Mouse (Mus musculus) intestine, postnatal 0 days (tissue): ENCODE measurements around the gene Tex44. TPM values are rescaled to one million over a fixed set of nuclear protein-coding genes. Genes with fewer than 3 reads are reported as not detected.

Experiments used
- ATAC-seq: fragments of 200-750 bp; cut with Nextera tagmentation; 2 replicates; pipeline ENCODE4 v1.8.0; 2017; ENCODE audit warnings: mild to moderate bottlenecking, moderate TSS enrichment, moderate library complexity
- H3K27ac ChIP-seq: fragments of 300-500 bp; sonication (generic); 2 replicates; pipeline ENCODE4 v1.5.1; 2014; ENCODE audit warnings: mild to moderate bottlenecking, low read depth, low read length, moderate library complexity
- H3K27me3 ChIP-seq: fragments of 300-500 bp; sonication (generic); replicated peaks from 2 replicates; pipeline ENCODE4 v1.6.1; 2014; ENCODE audit warnings: low read length, mixed read lengths; ENCODE audit not compliant: control insufficient read depth, insufficient read depth
- H3K36me3 ChIP-seq: fragments of 300-500 bp; sonication (generic); 2 replicates; pipeline ENCODE4 v1.6.1; 2014; ENCODE audit warnings: mild to moderate bottlenecking, moderate library complexity; ENCODE audit not compliant: control insufficient read depth, insufficient read depth
- H3K4me1 ChIP-seq: fragments of 300-500 bp; sonication (generic); replicated peaks from 2 replicates; pipeline ENCODE4 v1.6.1; 2014; ENCODE audit warnings: antibody characterized with exemption, low read length, mixed read lengths; ENCODE audit not compliant: control insufficient read depth, insufficient read depth
- H3K4me2 ChIP-seq: fragments of 300-500 bp; sonication (generic); replicated peaks from 2 replicates; pipeline ENCODE4 v1.6.1; 2014; ENCODE audit warnings: low read depth, mild to moderate bottlenecking, moderate library complexity
- H3K4me3 ChIP-seq: fragments of 300-500 bp; sonication (generic); 2 replicates; pipeline ENCODE4 v1.5.1; 2014; ENCODE audit warnings: low read depth, low read length
- H3K9ac ChIP-seq: fragments of 300-500 bp; sonication (generic); 2 replicates; pipeline ENCODE4 v1.6.1; 2014; ENCODE audit warnings: mild to moderate bottlenecking, low read depth, low read length
- H3K9me3 ChIP-seq: fragments of 300-500 bp; sonication (generic); 2 replicates; pipeline ENCODE4 v1.6.1; 2016; ENCODE audit warnings: mixed run types; ENCODE audit not compliant: control insufficient read depth
- CTCF ChIP-seq: sonication (generic); IDR thresholded peaks from 2 replicates; pipeline ENCODE4 v1.5.1; 2016; ENCODE audit warnings: low read depth, mild to moderate bottlenecking, control low read depth, antibody characterized with exemption, moderate library complexity
- WGBS: fragments of 180-500 bp; shearing (Covaris S2); extraction: QIAGEN DNeasy Blood & Tissue Kit; methylation state at CpG from one replicate; pipeline ENCODE4 v1.1.7; 2014; 5-methylcytosine and 5-hydroxymethylcytosine counted together
- polyA plus RNA-seq: library from polyadenylated mRNA; unstranded; fragments of >200 nt; fragmentation: Nextera tagmentation; extraction: Ambion mirVana; gene quantifications from 2 replicates; pipeline ENCODE4 v1.2.1, GENCODE M21; 2015

Gene Tex44
- polyA plus RNA-seq, 1 experiment from 2014 or later, result not detected

DNA sequence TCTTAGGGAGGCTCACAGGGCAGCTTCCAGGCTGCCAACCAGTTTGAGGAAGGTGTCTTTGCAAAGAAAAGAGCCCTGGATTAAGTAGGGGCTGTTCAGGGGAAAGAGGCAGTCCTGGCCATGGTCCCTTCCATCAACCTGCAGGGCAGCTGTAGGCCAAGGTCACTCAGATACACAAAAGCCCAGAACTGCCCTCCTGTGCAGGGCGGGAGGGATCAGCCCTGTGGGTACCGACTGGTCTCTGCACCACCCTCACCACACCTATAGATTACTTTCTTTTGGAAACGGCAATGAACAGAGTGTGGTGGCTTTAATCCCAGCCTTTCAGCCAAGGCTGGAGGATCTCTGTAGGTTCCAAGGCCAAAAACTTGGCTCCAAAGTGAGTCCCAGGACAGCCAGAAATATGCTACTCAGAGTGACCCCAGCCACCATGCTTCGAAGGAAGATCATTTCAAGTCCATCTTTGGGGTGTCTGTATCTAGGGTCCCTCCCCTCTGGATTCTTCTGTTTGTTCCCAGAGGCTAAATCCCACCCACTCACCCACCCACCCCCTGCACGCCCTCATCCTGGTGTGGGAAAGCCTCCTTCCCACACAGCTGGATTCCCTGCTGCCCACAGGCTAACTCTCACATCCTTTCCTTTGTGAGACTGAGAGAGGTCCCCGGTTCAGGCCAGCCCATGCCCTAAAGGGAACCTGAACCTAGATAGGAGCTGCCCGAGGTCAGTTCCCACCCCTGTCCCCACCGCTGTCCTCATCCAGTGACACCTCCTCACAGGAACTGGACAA lies 17.4 kb downstream of the Tex44 start:
- 35% methylated on average over 8 of the region's 8 CpGs for WGBS
- H3K4me2 ChIP-seq, result peak overlapping the region; percentile 86
- H3K9me3 ChIP-seq, result no peaks in the 10 kb centered on the region
- no peaks in the 10 kb centered on the region for H3K36me3 ChIP-seq
- no peak for TF ChIP-seq CTCF
- no peaks in the 10 kb centered on the region for H3K27me3 ChIP-seq
- H3K4me1 ChIP-seq, result peaks cover 30% of the 10 kb centered on the region
- no peak overlapping the region for H3K4me3 ChIP-seq
- no peak for ATAC-seq
- peak overlapping the region; percentile 98 for H3K27ac ChIP-seq
- H3K9ac ChIP-seq, result peak overlapping the region; percentile 77; the same call in 1 of the 2 replicates

DNA sequence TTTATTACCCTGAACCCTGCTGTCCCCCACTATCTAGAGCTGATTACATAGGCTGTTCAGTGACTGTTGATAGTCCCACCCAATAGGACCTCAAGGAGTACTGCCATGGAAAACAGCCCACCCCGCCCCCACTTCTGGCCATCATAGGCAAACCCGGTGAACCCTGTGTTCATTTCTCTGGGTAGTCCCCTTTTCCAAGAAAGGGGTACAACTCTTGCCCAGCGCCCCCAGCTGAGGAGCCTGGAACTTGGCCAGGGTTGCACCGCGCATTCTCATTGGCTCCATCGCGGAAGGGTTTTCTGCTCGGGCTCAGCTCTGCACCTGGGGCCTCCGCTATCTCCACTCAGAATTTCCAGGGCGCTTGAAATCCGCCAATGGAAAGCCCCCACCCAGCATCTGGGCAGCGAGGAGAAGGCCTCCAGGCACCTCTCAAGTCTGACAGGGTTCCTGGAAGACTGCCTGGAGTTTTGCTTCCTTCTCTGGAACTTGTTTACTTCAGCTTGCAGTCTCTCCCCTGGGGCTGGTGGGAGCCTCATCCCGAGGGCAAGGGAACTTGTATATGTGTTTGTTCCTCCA lies 21.6 kb downstream of the Tex44 start:
- H3K4me2 ChIP-seq, result peak overlapping the region; percentile 46
- H3K9me3 ChIP-seq, result no peaks in the 10 kb centered on the region
- ATAC-seq, result peak; percentile 87
- no peaks in the 10 kb centered on the region for H3K27me3 ChIP-seq
- 11% methylated on average over 13 of the region's 13 CpGs for WGBS
- H3K4me1 ChIP-seq, result peaks cover 21% of the 10 kb centered on the region; the same call in 1 of the 2 replicates
- H3K27ac ChIP-seq, result peak overlapping the region; percentile 91
- no peaks in the 10 kb centered on the region for H3K36me3 ChIP-seq
- peak; percentile 20 for TF ChIP-seq CTCF
- H3K9ac ChIP-seq, result peak overlapping the region; percentile 31; the same call in 1 of the 2 replicates
- H3K4me3 ChIP-seq, result no peak overlapping the region; the same call in 1 of the 2 replicates

DNA sequence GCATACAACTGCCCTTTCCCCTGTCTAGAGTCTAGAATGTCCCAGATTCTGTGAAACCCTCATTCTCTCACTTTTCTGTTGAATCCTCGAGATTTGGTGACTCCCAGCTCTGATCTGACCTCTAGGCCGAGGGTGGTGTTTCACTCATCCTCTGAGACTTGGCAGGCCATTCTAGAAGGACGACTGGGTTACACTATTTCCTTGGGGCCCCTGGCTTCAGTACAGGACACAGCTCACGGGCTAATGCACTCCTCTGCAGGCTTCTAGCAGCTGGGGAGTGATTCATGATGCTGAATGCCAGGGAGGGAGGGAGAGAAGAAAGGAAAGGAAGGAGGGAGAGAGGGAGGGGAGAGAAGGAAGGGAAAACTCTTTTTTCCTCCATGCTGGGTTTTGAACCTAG lies 22.1 kb downstream of the Tex44 start:
- H3K27me3 ChIP-seq, result no peaks in the 10 kb centered on the region
- H3K4me3 ChIP-seq, result no peak overlapping the region; the same call in 1 of the 2 replicates
- H3K9me3 ChIP-seq, result no peaks in the 10 kb centered on the region
- H3K9ac ChIP-seq, result peak overlapping the region; percentile 31; the same call in 1 of the 2 replicates
- no peak for TF ChIP-seq CTCF
- peaks cover 21% of the 10 kb centered on the region; the same call in 1 of the 2 replicates for H3K4me1 ChIP-seq
- no peaks in the 10 kb centered on the region for H3K36me3 ChIP-seq
- 10% methylated on average over 4 of the region's 4 CpGs for WGBS
- ATAC-seq, result 0 out of 2 replicates have a peak, but pooled peaks have one; percentile 18
- H3K4me2 ChIP-seq, result peak overlapping the region; percentile 46
- peak overlapping the region; percentile 91 for H3K27ac ChIP-seq

DNA sequence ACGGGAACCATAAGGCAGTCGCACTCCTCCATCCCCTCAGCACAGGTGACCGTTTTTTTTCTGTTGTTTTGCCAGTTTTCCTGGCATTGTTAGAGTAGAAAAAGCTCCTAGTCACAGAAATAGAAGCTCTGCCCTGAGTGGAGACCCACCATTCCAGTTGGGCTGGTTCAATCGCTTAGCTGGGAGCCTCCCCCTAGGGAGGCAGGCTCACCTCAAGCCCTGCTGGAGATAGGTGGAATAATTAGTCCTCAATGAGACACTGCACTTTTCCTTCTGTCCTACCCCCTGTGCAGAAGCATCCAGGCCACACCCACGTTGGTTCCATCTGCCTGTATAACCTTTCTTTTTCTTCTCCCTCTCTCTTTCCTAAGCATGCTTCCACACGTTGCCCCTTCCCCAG lies 23.8 kb downstream of the Tex44 start:
- ATAC-seq, result no peak
- Histone ChIP-seq H3K4me1 (peaks cover 13% of the 10 kb centered on the region; the same call in 1 of the 2 replicates), H3K4me2 (no peak overlapping the region), H3K27me3 (no peaks in the 10 kb centered on the region), H3K4me3 (no peak overlapping the region), H3K36me3 (no peaks in the 10 kb centered on the region), H3K27ac (no peak overlapping the region), H3K9ac (no peak overlapping the region), H3K9me3 (no peaks in the 10 kb centered on the region)
- 25% methylated on average over 6 of the region's 6 CpGs for WGBS
- peak; percentile 30; the same call in 1 of the 2 replicates for TF ChIP-seq CTCF

DNA sequence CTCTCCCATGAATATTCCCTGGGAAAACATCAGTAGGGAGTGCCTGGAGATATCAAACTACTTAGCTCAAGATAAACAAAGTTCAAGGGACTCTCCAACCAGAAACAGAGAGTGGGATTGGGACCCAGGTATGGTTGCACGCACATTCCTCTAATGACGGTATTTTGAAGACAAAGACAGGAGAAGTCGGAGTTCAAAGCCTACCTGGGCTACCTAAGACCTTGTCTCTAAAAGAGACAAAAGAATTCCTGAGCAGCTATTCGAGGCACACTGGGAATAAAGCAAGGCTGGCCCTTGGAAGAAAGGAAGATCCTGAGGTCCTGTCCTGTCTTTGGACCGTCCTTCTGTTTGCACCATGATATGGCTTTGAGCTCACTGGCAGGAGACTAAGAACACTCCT lies 26.6 kb downstream of the Tex44 start:
- Histone ChIP-seq H3K27ac (no peak overlapping the region), H3K4me2 (no peak overlapping the region), H3K9me3 (no peaks in the 10 kb centered on the region), H3K27me3 (no peaks in the 10 kb centered on the region), H3K9ac (no peak overlapping the region), H3K4me3 (no peak overlapping the region), H3K4me1 (peaks cover 7% of the 10 kb centered on the region; the same call in 1 of the 2 replicates), H3K36me3 (no peaks in the 10 kb centered on the region)
- TF ChIP-seq CTCF, result no peak
- ATAC-seq, result no peak
- 55% methylated on average over 5 of the region's 5 CpGs for WGBS

DNA sequence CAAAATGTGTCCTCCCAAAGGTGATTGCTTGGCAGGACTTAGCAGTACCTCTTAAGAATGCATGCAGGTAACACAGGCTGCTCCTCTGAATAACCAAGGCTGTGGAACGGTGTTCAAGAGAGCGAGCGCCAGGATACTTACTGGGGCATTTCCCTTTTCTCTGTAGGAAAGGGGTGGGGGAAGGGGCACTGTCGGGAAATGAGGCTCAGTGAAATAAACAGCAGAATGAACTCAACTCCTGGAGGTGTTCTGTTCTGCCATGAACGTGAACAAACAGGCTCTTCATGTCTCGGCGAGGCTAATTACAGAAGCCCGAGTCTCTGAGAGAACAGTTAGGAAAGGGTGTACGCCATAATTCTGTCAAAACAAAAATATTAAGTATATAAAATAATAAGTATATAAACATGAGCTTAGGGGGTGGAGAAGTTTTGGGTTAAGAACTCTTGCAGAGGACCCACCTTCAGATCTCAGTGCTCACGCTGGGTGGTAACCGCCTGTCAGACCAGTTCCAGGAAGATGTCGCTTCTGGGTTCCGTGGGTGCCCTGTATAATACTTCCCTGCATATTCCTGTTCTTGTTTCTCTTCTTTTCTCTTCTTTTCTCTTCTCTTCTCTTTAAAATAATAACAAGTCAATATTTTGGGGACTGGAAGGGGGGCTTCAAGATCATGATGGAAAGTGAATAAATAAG lies 30.9 kb downstream of the Tex44 start:
- no peak for TF ChIP-seq CTCF
- H3K9ac ChIP-seq, result 0 out of 2 replicates have a peak overlapping the region, but pooled peaks have one; percentile 3
- H3K4me2 ChIP-seq, result no peak overlapping the region
- no peaks in the 10 kb centered on the region for H3K9me3 ChIP-seq
- H3K4me3 ChIP-seq, result no peak overlapping the region
- WGBS, result 61% methylated on average over 13 of the region's 13 CpGs
- H3K27ac ChIP-seq, result no peak overlapping the region
- no peaks in the 10 kb centered on the region for H3K36me3 ChIP-seq
- H3K27me3 ChIP-seq, result no peaks in the 10 kb centered on the region
- no peak for ATAC-seq
- H3K4me1 ChIP-seq, result no peaks in the 10 kb centered on the region
